Mouse (Mus musculus) CH12.LX (cell line): ENCODE measurements at regions not wholly inside any gene's neighbourhood (a gene's known extent, or its start where the extent isn't known, plus 50 kb on each side); places are given as distances from the start of the nearest gene placed in this dataset.

ENCODE experiments used
- DNase-seq: peaks from one replicate; pipeline ENCODE4 v3.0.0-alpha.2; 2013; ENCODE audit errors: extremely low read depth
- H3K27ac ChIP-seq: 2 replicates; pipeline ENCODE4 v1.5.1; 2012; ENCODE audit warnings: low read depth, mild to moderate bottlenecking, control low read depth, moderate library complexity; ENCODE audit not compliant: insufficient read depth
- H3K27me3 ChIP-seq: replicated peaks from 2 replicates; pipeline ENCODE3; 2012; ENCODE audit warnings: inconsistent platforms
- H3K36me3 ChIP-seq, 2 experiments: replicated peaks in 1 of 2; 2 replicates each; pipeline versions ENCODE3 to v1.6.1; 2012; ENCODE audit warnings: inconsistent platforms in 1 of 2, low read length in 1 of 2, mild to moderate bottlenecking in 1 of 2, mixed read lengths in 1 of 2, moderate library complexity in 1 of 2; ENCODE audit not compliant: control insufficient read depth in 1 of 2, insufficient read depth in 1 of 2
- H3K4me1 ChIP-seq, 2 experiments: 2 replicates each; pipeline ENCODE4 v1.6.1; 2012; ENCODE audit warnings: inconsistent platforms in 1 of 2, moderate library complexity in 1 of 2; ENCODE audit not compliant: insufficient read depth in 2 of 2, control insufficient read depth in 1 of 2
- H3K4me2 ChIP-seq: 2 replicates; pipeline ENCODE4 v1.6.1; 2012; ENCODE audit warnings: low read depth, mild to moderate bottlenecking, control low read depth; ENCODE audit not compliant: poor library complexity, insufficient read depth, severe bottlenecking
- H3K4me3 ChIP-seq, 3 experiments: fragments of 150-350 bp in 1 of 3; sonication (generic) in 1 of 3; replicated peaks in 1 of 3; 2 replicates each; pipeline versions ENCODE3 to v1.5.1; 2011 to 2012; ENCODE audit warnings: low read depth in 2 of 3, low read length in 2 of 3, mild to moderate bottlenecking in 2 of 3, moderate library complexity in 2 of 3, control low read depth in 1 of 3, improper control_type of control experiment in 1 of 3, inconsistent platforms in 1 of 3, mixed read lengths in 1 of 3; ENCODE audit not compliant: poor library complexity in 1 of 3
- H3K79me2 ChIP-seq: replicated peaks from 2 replicates; pipeline ENCODE4 v1.6.1; 2012; ENCODE audit warnings: mild to moderate bottlenecking, moderate library complexity; ENCODE audit not compliant: control insufficient read depth, poor library complexity, insufficient read depth, severe bottlenecking; ENCODE audit errors: extremely low read depth
- H3K9ac ChIP-seq: 2 replicates; pipeline ENCODE4 v1.6.1; 2012; ENCODE audit warnings: low read depth, mild to moderate bottlenecking, control low read depth, moderate library complexity; ENCODE audit not compliant: insufficient read depth
- H3K9me3 ChIP-seq: replicated peaks from 2 replicates; pipeline ENCODE3; 2012; ENCODE audit warnings: low read length, inconsistent platforms, mixed read lengths
- BHLHE40 ChIP-seq: IDR thresholded peaks from 2 replicates; pipeline ENCODE4 v1.6.1; 2011; ENCODE audit warnings: mild to moderate bottlenecking, low read depth, low read length, improper control_type of control experiment
- CHD2 ChIP-seq: IDR thresholded peaks from 2 replicates; pipeline ENCODE4 v1.6.1; 2011; ENCODE audit warnings: low read length, improper control_type of control experiment
- ELF1 ChIP-seq: IDR thresholded peaks from 2 replicates; pipeline ENCODE4 v1.6.1; 2014; ENCODE audit warnings: low read depth, mild to moderate bottlenecking, inconsistent platforms, low read length, improper control_type of control experiment
- EP300 ChIP-seq: IDR thresholded peaks from 2 replicates; pipeline ENCODE4 v1.6.1; 2011; ENCODE audit warnings: low read length, improper control_type of control experiment
- ETS1 ChIP-seq: conservative IDR thresholded peaks from 2 replicates; pipeline ENCODE4 v1.6.1; 2012; ENCODE audit warnings: low read depth, mild to moderate bottlenecking, inconsistent platforms, low read length, improper control_type of control experiment, moderate library complexity
- GABPA ChIP-seq: IDR thresholded peaks from 2 replicates; pipeline ENCODE4 v1.6.1; 2012; ENCODE audit warnings: low read depth, low read length, improper control_type of control experiment, inconsistent platforms; ENCODE audit not compliant: insufficient replicate concordance
- HCFC1 ChIP-seq: IDR thresholded peaks from 2 replicates; pipeline ENCODE4 v1.6.1; 2012; ENCODE audit warnings: low read depth, mild to moderate bottlenecking, inconsistent platforms, low read length, improper control_type of control experiment
- JUND ChIP-seq: conservative IDR thresholded peaks from 2 replicates; pipeline ENCODE4 v1.6.1; 2011; ENCODE audit warnings: low read depth, low read length, improper control_type of control experiment
- KAT2A ChIP-seq: IDR thresholded peaks from 2 replicates; pipeline ENCODE4 v1.6.1; 2012; ENCODE audit warnings: low read length, improper control_type of control experiment, inconsistent platforms; ENCODE audit not compliant: insufficient replicate concordance
- MAFK ChIP-seq: IDR thresholded peaks from 2 replicates; pipeline ENCODE4 v1.6.1; 2011; ENCODE audit warnings: low read length, improper control_type of control experiment; ENCODE audit not compliant: insufficient replicate concordance
- MAX ChIP-seq: IDR thresholded peaks from 2 replicates; pipeline ENCODE4 v1.6.1; 2011; ENCODE audit warnings: low read length, improper control_type of control experiment
- MEF2A ChIP-seq: IDR thresholded peaks from 2 replicates; pipeline ENCODE4 v1.6.1; 2014; ENCODE audit warnings: low read depth, mild to moderate bottlenecking, inconsistent platforms, low read length, improper control_type of control experiment, borderline replicate concordance
- MXI1 ChIP-seq: IDR thresholded peaks from 2 replicates; pipeline ENCODE4 v1.6.1; 2011; ENCODE audit warnings: mild to moderate bottlenecking, low read depth, low read length, improper control_type of control experiment
- MYC ChIP-seq: IDR thresholded peaks from 2 replicates; pipeline ENCODE4 v1.6.1; 2011; ENCODE audit warnings: low read depth, mild to moderate bottlenecking, improper control_type of control experiment, low read length
- NELFE ChIP-seq: IDR thresholded peaks from 2 replicates; pipeline ENCODE4 v1.6.1; 2011; ENCODE audit warnings: low read depth, low read length, improper control_type of control experiment
- NRF1 ChIP-seq: IDR thresholded peaks from 2 replicates; pipeline ENCODE4 v1.6.1; 2014; ENCODE audit warnings: low read depth, mild to moderate bottlenecking, inconsistent platforms, low read length, improper control_type of control experiment, moderate library complexity
- PAX5 ChIP-seq: IDR thresholded peaks from 2 replicates; pipeline ENCODE4 v1.6.1; 2012; ENCODE audit warnings: low read length, inconsistent platforms, mixed read lengths
- RAD21 ChIP-seq: IDR thresholded peaks from 2 replicates; pipeline ENCODE4 v1.6.1; 2011; ENCODE audit warnings: low read depth, mild to moderate bottlenecking, low read length, improper control_type of control experiment, moderate library complexity
- RCOR1 ChIP-seq: conservative IDR thresholded peaks from 2 replicates; pipeline ENCODE4 v1.6.1; 2012; ENCODE audit warnings: low read depth, mild to moderate bottlenecking, inconsistent platforms, low read length, improper control_type of control experiment
- SMC3 ChIP-seq: IDR thresholded peaks from 2 replicates; pipeline ENCODE4 v1.6.1; 2011; ENCODE audit warnings: low read depth, low read length, improper control_type of control experiment
- TBP ChIP-seq: conservative IDR thresholded peaks from 2 replicates; pipeline ENCODE4 v1.6.1; 2011; ENCODE audit warnings: low read depth, low read length, improper control_type of control experiment
- TCF12 ChIP-seq: IDR thresholded peaks from 2 replicates; pipeline ENCODE4 v1.6.1; 2014; ENCODE audit warnings: low read depth, mild to moderate bottlenecking, inconsistent platforms, low read length, improper control_type of control experiment
- USF1 ChIP-seq: IDR thresholded peaks from 2 replicates; pipeline ENCODE4 v1.6.1; 2014; ENCODE audit warnings: low read depth, mild to moderate bottlenecking, inconsistent platforms, low read length, improper control_type of control experiment
- USF2 ChIP-seq: conservative IDR thresholded peaks from 2 replicates; pipeline ENCODE4 v1.6.1; 2011; ENCODE audit warnings: low read depth, low read length, improper control_type of control experiment
- ZC3H11A ChIP-seq: IDR thresholded peaks from 2 replicates; pipeline ENCODE4 v1.6.1; 2012; ENCODE audit warnings: low read depth, mild to moderate bottlenecking, inconsistent platforms, low read length, improper control_type of control experiment
- ZMIZ1 ChIP-seq: IDR thresholded peaks from 2 replicates; pipeline ENCODE4 v1.6.1; 2012; ENCODE audit warnings: low read depth, mild to moderate bottlenecking, inconsistent platforms, low read length, improper control_type of control experiment
- dilution Hi-C: fragments of 300-500 bp; cut with MboI; formaldehyde crosslinking; loops from 2 replicates; pipeline ENCODE4 v1.14.3; 2020; ENCODE audit warnings: low sequenced_read_pairs; ENCODE audit not compliant: extremely low pct_unique_long_range_greater_than_20kb, extremely low pct_ligation_motif_present
- in situ Hi-C: fragments of 300-500 bp; cut with MboI; formaldehyde crosslinking; loops from 3 replicates; pipeline ENCODE4 v1.14.3; 2019; ENCODE audit warnings: low sequenced_read_pairs, low pct_ligation_motif_present, low pct_unique_long_range_greater_than_20kb, mixed read lengths

- H3K4me2 ChIP-seq = no peak overlapping the region
- TF ChIP-seq BHLHE40 (peak; percentile 15; the same call in 1 of the 2 replicates), MYC (0 out of 2 replicates have a peak, but pooled peaks have one; percentile 34), RCOR1 (no peak), CHD2 (no peak), USF2 (no peak), RAD21 (no peak), ELF1 (peak; percentile 43; the same call in 1 of the 2 replicates), KAT2A (no peak), MEF2A (no peak), ZC3H11A (no peak), EP300 (no peak), TCF12 (no peak), MAX (peak; percentile 42; the same call in 1 of the 2 replicates), MXI1 (no peak), HCFC1 (no peak), ETS1 (peak; percentile 51; the same call in 1 of the 2 replicates)
Measured at GRCm38 (mm10) chr12:70695162-70695561, 130.2 kb upstream of the Frmd6 start.

DNA sequence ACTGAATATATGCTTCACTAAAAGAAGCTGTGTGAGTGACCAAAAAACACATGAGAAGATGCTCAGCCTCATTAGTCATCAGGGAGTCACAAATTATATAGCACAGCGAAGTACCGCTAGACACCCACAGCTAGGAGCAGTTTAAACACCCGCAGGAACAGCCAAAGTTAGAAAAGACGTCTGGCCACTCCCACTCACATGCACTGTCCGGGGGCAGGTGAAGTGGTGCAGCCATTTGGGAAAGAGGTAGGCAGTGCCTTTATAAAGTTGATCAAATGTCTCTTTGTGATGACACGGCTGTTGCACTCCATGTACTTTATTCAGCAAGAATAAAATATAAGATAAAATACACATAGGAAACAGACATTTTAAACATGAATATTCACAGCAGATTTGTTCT, 129.1 kb upstream of the Frmd6 start:
- Histone ChIP-seq H3K79me2 (no peaks in the 10 kb centered on the region), H3K27ac (no peak overlapping the region), H3K36me3 (no peaks in the 10 kb centered on the region)
- in situ Hi-C loops = no loop called here
- TF ChIP-seq MEF2A (no peak), GABPA (no peak), PAX5 (no peak), ZC3H11A (no peak), CHD2 (no peak), USF2 (no peak), TBP (no peak), USF1 (no peak), JUND (no peak), RCOR1 (no peak), EP300 (no peak), KAT2A (no peak), ZMIZ1 (no peak), NRF1 (no peak), SMC3 (no peak), NELFE (no peak), MAFK (no peak), MXI1 (no peak)
- TF ChIP-seq, all 38 proteins: peak for 0
- Histone ChIP-seq H3K4me3 (no peak overlapping the region), H3K4me2 (no peak overlapping the region), H3K9me3 (peaks cover 4% of the 10 kb centered on the region), H3K27me3 (no peaks in the 10 kb centered on the region), H3K9ac (no peak overlapping the region), H3K4me1 (peaks cover 0 to 48% of the 10 kb centered on the region in 2 experiments; a peak in 3 of 4 replicates)
- dilution Hi-C loops = no loop called here
- DNase-seq = no peak

More at GRCm38 (mm10) chr12:70695162-70695561, 130.2 kb upstream of the Frmd6 start:
- Histone ChIP-seq H3K9ac (no peak overlapping the region), H3K36me3 (no peaks in the 10 kb centered on the region), H3K27ac (no peak overlapping the region), H3K9me3 (peaks cover 4% of the 10 kb centered on the region), H3K4me1 (peaks cover 0 to 45% of the 10 kb centered on the region in 2 experiments; a peak in 3 of 4 replicates), H3K27me3 (no peaks in the 10 kb centered on the region), H3K79me2 (no peaks in the 10 kb centered on the region), H3K4me3 (no peak overlapping the region)
- peak; percentile 48 for DNase-seq
- in situ Hi-C loops (no loop called here), dilution Hi-C loops (no loop called here)
